ENCODE assay signal across 13 mouse cellular contexts in genomic region chr5:142473696-142474095, GRCm38 (mm10). TPM values are rescaled to one million over a fixed set of nuclear protein-coding genes. Genes with fewer than 3 reads are reported as not detected.
DNase-seq lines count a peak whose midpoint lies in the region; ATAC-seq and TF ChIP-seq lines count a peak whose summit lies in the region.
"Had no signal": no experiment of that assay in that cellular context is flagged by ENCODE, and none has a peak within 500 bp of the region (broad histone marks: within the 10 kb centered on the region; RNA-seq: fewer than 3 reads in every experiment).

No protein-coding gene starts in this region.

- WGBS in hindbrain, embryonic 14.5 days = 64% methylated on average over 10 of the region's 10 CpGs
- 49% methylated on average over 10 of the region's 10 CpGs for WGBS in neural tube, embryonic 13.5 days

- no peaks in the 10 kb centered on the region for H3K27me3 ChIP-seq in hindbrain, embryonic 14.5 days (ENCODE audit: control insufficient read depth, insufficient read depth, low read length)
- H3K27me3 ChIP-seq in neural tube, embryonic 13.5 days = no peaks in the 10 kb centered on the region
- H3K27me3 ChIP-seq: CH12.LX; heart, embryonic 13.5 days; liver, embryonic 15.5 days had no signal

- H3K27ac ChIP-seq in cortical plate, adult 2 months (ENCODE audit: insufficient read depth, low read length) = peak overlapping the region; percentile 44
- H3K27ac ChIP-seq in hindbrain, embryonic 14.5 days = no peak overlapping the region
- H3K27ac ChIP-seq in neural tube, embryonic 13.5 days (replicated peaks) = peak overlapping the region; percentile 52
- H3K27ac ChIP-seq: heart, embryonic 13.5 days; liver, embryonic 15.5 days had no signal

- peak; percentile 46; the same call in 1 of the 2 replicates for TF ChIP-seq POLR2A in cortical plate, adult 2 months (IDR thresholded peaks at IDR 0.05; ENCODE audit: extremely low read depth, insufficient read depth, low read length)

- H3K4me2 ChIP-seq in hindbrain, embryonic 14.5 days (replicated peaks) = no peak overlapping the region
- no peak overlapping the region for H3K4me2 ChIP-seq in neural tube, embryonic 13.5 days
- H3K4me2 ChIP-seq: heart, embryonic 13.5 days; liver, embryonic 15.5 days had no signal

- H3K9me3 ChIP-seq in hindbrain, embryonic 14.5 days (ENCODE audit: control insufficient read depth, low read length) = no peaks in the 10 kb centered on the region
- H3K9me3 ChIP-seq in neural tube, embryonic 13.5 days = no peaks in the 10 kb centered on the region
- H3K9me3 ChIP-seq: heart, embryonic 13.5 days; liver, embryonic 15.5 days had no signal

- H3K4me1 ChIP-seq in cortical plate, adult 2 months (ENCODE audit: control insufficient read depth, insufficient read depth, low read length) = 0 out of 2 replicates have a peak, but pooled peaks cover 1% of the 10 kb centered on the region
- no peaks in the 10 kb centered on the region for H3K4me1 ChIP-seq in hindbrain, embryonic 14.5 days (replicated peaks; ENCODE audit: control insufficient read depth, insufficient read depth, low read length)
- H3K4me1 ChIP-seq in neural tube, embryonic 13.5 days (replicated peaks) = peaks cover 18% of the 10 kb centered on the region
- H3K4me1 ChIP-seq: liver, embryonic 15.5 days had no signal

- H3K36me3 ChIP-seq in hindbrain, embryonic 14.5 days (replicated peaks; ENCODE audit: control insufficient read depth, insufficient read depth) = peaks cover 32% of the 10 kb centered on the region; the same call in 1 of the 2 replicates
- peaks cover 65% of the 10 kb centered on the region for H3K36me3 ChIP-seq in neural tube, embryonic 13.5 days

- H3K4me3 ChIP-seq in cortical plate, adult 2 months (ENCODE audit: insufficient read depth, low read length) = no peak overlapping the region
- no peak overlapping the region for H3K4me3 ChIP-seq in hindbrain, embryonic 14.5 days (replicated peaks; ENCODE audit: low read length)
- H3K4me3 ChIP-seq in neural tube, embryonic 13.5 days = no peak overlapping the region
- H3K4me3 ChIP-seq: heart, embryonic 13.5 days; liver, embryonic 15.5 days had no signal

- no peak for TF ChIP-seq CTCF in cortical plate, adult 2 months (IDR thresholded peaks at IDR 0.05; ENCODE audit: extremely low read depth, insufficient read depth, low read length)

- ATAC-seq in hindbrain, embryonic 14.5 days (ENCODE audit: low FRiP score) = 0 out of 2 replicates have a peak, but pooled peaks have one; percentile 33
- ATAC-seq in neural tube, embryonic 13.5 days (ENCODE audit: low read depth) = peak; percentile 40; the same call in 1 of the 2 replicates
- ATAC-seq: forebrain, embryonic 14.5 days had no signal

- DNase-seq in frontal cortex, postnatal 36 days (ENCODE audit: low spot score in 2 of 2) = peak; percentile 55 to 72
- DNase-seq in frontal cortex, postnatal 14 days (ENCODE audit: low spot score in 2 of 2) = no peak
- no peak for DNase-seq in hindbrain, embryonic 14.5 days (ENCODE audit: low spot score)
- no peak for DNase-seq in natural killer cell, adult 2 months (ENCODE audit: low spot score in 2 of 2)
- no peak for DNase-seq in spleen, adult 12 weeks (ENCODE audit: low spot score)
- no peak for DNase-seq in heart, postnatal 4 days
- DNase-seq: kidney, adult 8-10 months had no signal

- H3K9ac ChIP-seq in hindbrain, embryonic 14.5 days = no peak overlapping the region
- 0 out of 2 replicates have a peak overlapping the region, but pooled peaks have one; percentile 17 for H3K9ac ChIP-seq in neural tube, embryonic 13.5 days
- H3K9ac ChIP-seq: heart, embryonic 13.5 days; liver, embryonic 15.5 days had no signal

RNA-seq across cellular contexts. Expression of gene Ap5z1, which starts 10.0 kb away (rescaled TPM):
- 31.5 and 32.5 TPM in 2 replicates for polyA plus RNA-seq in cortical plate, adult 2 months (2012; rRNA removed)
- 12.6 and 12.9 TPM in 2 replicates for polyA plus RNA-seq in hindbrain, embryonic 14.5 days (2014; fragmentation: Nextera tagmentation; extraction: Ambion mirVana)
- 10.9 and 14.1 TPM in 2 replicates for polyA plus RNA-seq in neural tube, embryonic 13.5 days (2015; fragmentation: Nextera tagmentation; extraction: Ambion mirVana)
- total RNA-seq in heart, postnatal 4 days (2021) = 1 to 10 TPM; 6.0 to 8.2 TPM

RNA-seq across cellular contexts. Expression of gene Papolb, which starts 56.2 kb away (rescaled TPM):
- 0.30 and 0.31 TPM in 2 replicates for polyA plus RNA-seq in cortical plate, adult 2 months (2012; rRNA removed)
- 0.23 and 0.25 TPM in 2 replicates for polyA plus RNA-seq in hindbrain, embryonic 14.5 days (2014; fragmentation: Nextera tagmentation; extraction: Ambion mirVana)
- polyA plus RNA-seq in neural tube, embryonic 13.5 days (2015; fragmentation: Nextera tagmentation; extraction: Ambion mirVana) = 0.14 and 0.25 TPM in 2 replicates
- total RNA-seq in heart, postnatal 4 days (2021) = under 1 TPM; 0.18 to 0.19 TPM
- total RNA-seq: CH12.LX had no signal
- polyA plus RNA-seq: liver, embryonic 15.5 days had no signal

Comparison
In these comparisons a context has a peak if more than half of its experiments do, and no peak if none do; other contexts are left out.
1. DNase-seq: peak in frontal cortex, postnatal 36 days (2 of 2); none in frontal cortex, postnatal 14 days (0 of 2), hindbrain, embryonic 14.5 days (single experiment), natural killer cell, adult 2 months (0 of 2), spleen, adult 12 weeks (single experiment) and heart, postnatal 4 days (single experiment).